Mouse (Mus musculus): Measurements from ENCODE around the gene Zbtb44. TPM values are rescaled to one million over a fixed set of nuclear protein-coding genes. Genes with fewer than 3 reads are reported as not detected.

Gene Zbtb44
- total and polyA plus RNA-seq, 2 experiments from 2014 or later, result 5.3 to 22.1 TPM

DNA sequence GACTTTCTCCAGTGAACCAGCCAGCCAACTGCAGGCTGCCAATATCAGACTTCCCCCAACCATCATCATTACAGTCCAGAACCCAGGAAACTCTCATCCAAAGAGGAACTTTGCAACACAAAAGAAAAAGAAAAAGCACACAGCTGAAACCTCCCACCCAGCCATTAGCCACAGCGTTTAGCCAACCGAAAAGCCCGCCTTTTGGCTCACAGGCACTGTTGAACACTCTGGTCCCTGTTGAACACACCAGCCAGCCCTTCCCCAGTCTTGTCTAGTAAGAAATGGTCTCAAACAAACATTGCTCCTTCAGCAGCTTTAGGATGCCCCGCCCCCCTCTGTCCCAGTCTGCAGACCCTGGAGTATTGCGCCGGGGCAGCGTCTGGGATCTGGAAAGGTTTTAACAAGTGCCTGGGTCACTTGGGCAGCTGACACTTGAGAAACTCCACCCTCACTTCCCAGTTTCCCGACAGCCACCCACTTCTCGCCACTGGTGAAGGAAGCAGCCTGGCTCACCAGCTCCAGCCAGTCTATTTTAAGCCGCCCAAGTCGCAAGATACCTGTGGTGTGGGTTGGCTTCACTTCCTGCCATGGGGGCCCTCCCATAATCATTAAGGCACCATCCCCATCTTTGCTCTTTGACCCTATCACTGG is 89.6 kb downstream of the Zbtb44 start:
- Histone ChIP-seq H3K9me3 (ENCODE audit: low read length) (no peaks in the 10 kb centered on the region), H3K4me1 (ENCODE audit: insufficient read depth) (no peaks in the 10 kb centered on the region), H3K27ac (ENCODE audit: low read depth, low read length) (no peak overlapping the region), H3K27me3 (ENCODE audit: insufficient read depth, low read length) (no peaks in the 10 kb centered on the region), H3K36me3 (ENCODE audit: insufficient read depth) (no peaks in the 10 kb centered on the region), H3K4me2 (ENCODE audit: low read depth) (no peak overlapping the region), H3K9ac (no peak overlapping the region), H3K4me3 (ENCODE audit: low read depth, low read length) (no peak overlapping the region)
- 58% methylated on average over 11 of the region's 11 CpGs for WGBS
- DNase-seq (no peak), ATAC-seq (peak; percentile 38)
- no peak for TF ChIP-seq CTCF (IDR thresholded peaks at IDR 0.05; ENCODE audit: low read depth)

DNA sequence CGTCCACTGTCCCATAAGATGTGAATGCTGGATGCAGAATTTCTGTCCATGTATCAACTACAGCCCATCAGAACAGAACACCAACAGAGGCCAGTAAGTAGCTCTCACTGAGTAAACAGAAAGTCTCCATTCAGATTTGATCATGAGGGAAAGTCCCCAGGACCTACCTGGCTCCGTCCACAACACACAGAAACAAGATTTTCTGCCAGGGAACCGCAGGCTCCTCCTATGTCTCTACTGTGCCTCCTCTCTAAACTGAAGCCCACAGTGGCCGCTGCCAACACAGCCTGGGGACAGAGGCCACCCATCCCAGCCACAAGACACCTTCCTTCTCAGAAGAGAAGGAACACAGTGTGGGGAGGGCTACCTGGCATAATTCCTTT is 90.1 kb downstream of the Zbtb44 start:
- DNase-seq (no peak), ATAC-seq (no peak)
- Histone ChIP-seq H3K4me3 (ENCODE audit: low read depth, low read length) (no peak overlapping the region), H3K4me1 (ENCODE audit: insufficient read depth) (no peaks in the 10 kb centered on the region), H3K27me3 (ENCODE audit: insufficient read depth, low read length) (no peaks in the 10 kb centered on the region), H3K9me3 (ENCODE audit: low read length) (no peaks in the 10 kb centered on the region), H3K36me3 (ENCODE audit: insufficient read depth) (no peaks in the 10 kb centered on the region), H3K9ac (no peak overlapping the region), H3K27ac (ENCODE audit: low read depth, low read length) (no peak overlapping the region), H3K4me2 (ENCODE audit: low read depth) (no peak overlapping the region)
- no peak for TF ChIP-seq CTCF (IDR thresholded peaks at IDR 0.05; ENCODE audit: low read depth)
- WGBS, result 67% methylated on average over 4 of the region's 4 CpGs

DNA sequence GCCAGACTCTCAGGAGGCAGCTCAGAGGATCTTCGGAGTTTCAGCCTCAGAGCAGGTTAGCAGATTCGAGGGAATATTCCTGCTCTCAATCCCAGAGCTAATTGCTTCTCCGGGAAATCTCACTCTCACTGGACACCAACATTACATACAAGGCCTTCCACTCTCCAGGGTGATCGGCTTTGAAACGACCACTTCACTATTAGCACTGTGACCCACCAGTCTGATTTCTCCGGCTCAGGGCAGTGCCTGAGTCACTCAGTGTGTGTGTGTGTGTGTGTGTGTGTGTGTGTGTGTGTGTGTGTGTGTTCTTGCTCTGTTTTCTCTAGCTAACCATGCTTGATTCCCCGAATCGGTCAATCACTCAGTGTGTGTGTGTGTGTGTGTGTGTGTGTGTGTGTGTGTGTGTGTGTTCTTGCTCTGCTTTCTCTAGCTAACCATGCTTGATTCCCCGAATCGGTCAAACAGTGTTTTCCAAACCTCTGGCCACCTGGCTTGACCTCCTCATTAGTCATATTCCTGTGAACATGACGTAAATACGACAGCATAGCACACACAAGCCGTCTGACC is 92.1 kb downstream of the Zbtb44 start:
- H3K9ac ChIP-seq, result no peak overlapping the region
- no peak overlapping the region for H3K27ac ChIP-seq (ENCODE audit: low read depth, low read length)
- H3K36me3 ChIP-seq (ENCODE audit: insufficient read depth), result no peaks in the 10 kb centered on the region
- no peak for DNase-seq
- no peak overlapping the region for H3K4me3 ChIP-seq (ENCODE audit: low read depth, low read length)
- no peak overlapping the region for H3K4me2 ChIP-seq (ENCODE audit: low read depth)
- 0 out of 2 replicates have a peak, but pooled peaks have one; percentile 14 for ATAC-seq
- 40% methylated on average over 13 of the region's 13 CpGs for WGBS
- no peaks in the 10 kb centered on the region for H3K9me3 ChIP-seq (ENCODE audit: low read length)
- TF ChIP-seq CTCF (IDR thresholded peaks at IDR 0.05; ENCODE audit: low read depth), result no peak
- H3K4me1 ChIP-seq (ENCODE audit: insufficient read depth), result no peaks in the 10 kb centered on the region
- no peaks in the 10 kb centered on the region for H3K27me3 ChIP-seq (ENCODE audit: insufficient read depth, low read length)

Other genes starting within 250 kb of the Zbtb44 start
- 5.8 and 10.9 TPM in 2 replicates for gene Adamts15, start 108.2 kb upstream of the Zbtb44 start, total RNA-seq (2014; rRNA removed)
- 1.9 and 2.5 TPM in 2 replicates for gene Adamts15, start 108.2 kb upstream of the Zbtb44 start, polyA plus RNA-seq (2015; fragmentation: Nextera tagmentation; extraction: Ambion mirVana)
- 2.9 and 3.0 TPM in 2 replicates for gene Adamts8, start 88.1 kb upstream of the Zbtb44 start, total RNA-seq (2014; rRNA removed)
- 1.7 and 1.8 TPM in 2 replicates for gene Adamts8, start 88.1 kb upstream of the Zbtb44 start, polyA plus RNA-seq (2015; fragmentation: Nextera tagmentation; extraction: Ambion mirVana)
- gene St14, start 101.2 kb downstream of the Zbtb44 start, total RNA-seq (2014; rRNA removed), result 0.38 and 0.81 TPM in 2 replicates
- 0.35 and 0.44 TPM in 2 replicates for gene St14, start 101.2 kb downstream of the Zbtb44 start, polyA plus RNA-seq (2015; fragmentation: Nextera tagmentation; extraction: Ambion mirVana)
- 240 and 341 TPM in 2 replicates for gene Aplp2, start 181.2 kb downstream of the Zbtb44 start, total RNA-seq (2014; rRNA removed)
- gene Aplp2, start 181.2 kb downstream of the Zbtb44 start, polyA plus RNA-seq (2015; fragmentation: Nextera tagmentation; extraction: Ambion mirVana), result 251 and 328 TPM in 2 replicates
- gene Prdm10, start 249.9 kb downstream of the Zbtb44 start, total RNA-seq (2014; rRNA removed), result 13.2 and 16.0 TPM in 2 replicates
- gene Prdm10, start 249.9 kb downstream of the Zbtb44 start, polyA plus RNA-seq (2015; fragmentation: Nextera tagmentation; extraction: Ambion mirVana), result 3.4 and 5.1 TPM in 2 replicates

All from forebrain, postnatal 0 days (tissue).